Mouse (Mus musculus) embryo, embryonic 11.5 days (tissue): ENCODE measurements around the gene Usmg5.

Source experiments
- DNase-seq: peaks from one replicate; pipeline ENCODE4 v3.0.0-alpha.2; 2012; ENCODE audit warnings: low read depth, low spot score

The Usmg5 gene

GRCm38 (mm10) chr19:47057684-47058083 lies 32.8 kb downstream of the Usmg5 start:
- DNase-seq = no peak

GRCm38 (mm10) chr19:47053471-47053870 lies 37.0 kb downstream of the Usmg5 start:
- no peak for DNase-seq

DNA sequence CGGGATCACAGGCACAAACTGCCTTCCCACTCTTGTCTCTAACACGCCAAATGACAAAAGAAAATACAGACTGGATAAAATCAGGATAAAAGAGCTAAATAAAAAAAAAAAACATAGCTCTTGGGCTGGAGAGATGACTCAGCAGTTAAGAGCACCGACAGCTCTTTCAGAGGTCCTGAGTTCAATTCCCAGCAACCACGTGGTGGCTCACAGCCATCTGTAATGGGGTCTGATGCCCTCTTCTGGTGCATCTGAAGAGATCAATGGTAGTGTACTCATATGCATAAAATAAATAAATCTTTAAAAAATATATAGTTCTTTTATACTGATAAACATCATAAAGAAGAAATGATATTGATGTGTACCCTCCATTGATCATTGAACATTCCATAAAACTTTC lies 37.5 kb downstream of the Usmg5 start:
- DNase-seq = no peak

- peak; percentile 78 for DNase-seq
Observed at GRCm38 (mm10) chr19:47050271-47051032, 40.0 kb downstream of the Usmg5 start, which contains the start of gene Pcgf6. Gene Pcgf6 (minus strand): TSS chr19:47050906.

GRCm38 (mm10) chr19:47049840-47050239 lies 40.6 kb downstream of the Usmg5 start:
- DNase-seq = no peak

DNA sequence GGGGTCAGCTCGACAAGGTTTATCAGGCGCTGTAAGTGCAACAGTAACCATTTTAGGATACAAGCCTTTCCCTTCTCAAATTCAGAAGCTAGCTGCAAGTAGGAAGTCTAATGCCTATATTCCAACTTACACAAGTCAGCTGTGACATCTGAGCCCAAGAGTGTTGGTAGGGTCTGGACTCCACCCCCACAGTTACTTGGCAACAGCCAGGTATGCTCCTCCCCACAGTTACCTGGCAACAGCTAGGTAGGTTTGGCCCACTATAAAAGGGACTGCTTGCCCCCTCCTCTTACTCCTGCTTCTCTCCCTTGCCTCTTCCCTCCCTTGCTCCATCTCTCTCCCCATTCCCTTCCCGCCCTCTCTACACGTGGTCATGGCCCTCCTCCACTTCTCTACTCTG lies 41.4 kb downstream of the Usmg5 start:
- DNase-seq = no peak

DNA sequence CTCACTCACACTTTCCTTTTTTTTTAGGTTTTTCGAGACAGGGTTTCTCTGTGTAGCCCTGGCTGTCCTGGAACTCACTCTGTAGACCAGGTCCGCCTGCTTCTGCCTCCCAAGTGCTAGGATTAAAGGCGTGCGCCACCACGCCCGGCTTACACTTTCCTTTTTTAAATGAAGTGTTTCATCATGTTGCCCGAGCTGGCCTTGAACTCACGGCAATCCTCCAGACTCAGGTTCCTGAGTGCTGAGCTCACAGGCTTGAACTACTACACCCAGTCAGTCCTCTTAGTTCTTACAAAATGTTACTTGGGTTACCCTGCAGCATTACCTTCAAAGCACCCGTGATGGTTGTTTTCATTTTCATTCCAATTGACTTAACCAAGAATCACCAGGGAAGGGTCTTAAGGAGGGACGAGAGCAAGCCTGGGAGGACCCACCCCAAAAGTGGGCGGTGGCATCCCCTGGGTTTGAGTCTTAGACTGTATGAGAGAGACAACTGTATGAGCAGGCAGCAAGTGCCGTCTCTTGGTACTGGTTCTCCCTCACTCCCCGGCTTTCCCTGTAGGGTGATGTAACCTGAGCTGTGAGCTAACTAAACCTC lies 43.1 kb downstream of the Usmg5 start:
- DNase-seq = no peak

GRCm38 (mm10) chr19:47046343-47046742 lies 44.1 kb downstream of the Usmg5 start:
- no peak for DNase-seq

DNA sequence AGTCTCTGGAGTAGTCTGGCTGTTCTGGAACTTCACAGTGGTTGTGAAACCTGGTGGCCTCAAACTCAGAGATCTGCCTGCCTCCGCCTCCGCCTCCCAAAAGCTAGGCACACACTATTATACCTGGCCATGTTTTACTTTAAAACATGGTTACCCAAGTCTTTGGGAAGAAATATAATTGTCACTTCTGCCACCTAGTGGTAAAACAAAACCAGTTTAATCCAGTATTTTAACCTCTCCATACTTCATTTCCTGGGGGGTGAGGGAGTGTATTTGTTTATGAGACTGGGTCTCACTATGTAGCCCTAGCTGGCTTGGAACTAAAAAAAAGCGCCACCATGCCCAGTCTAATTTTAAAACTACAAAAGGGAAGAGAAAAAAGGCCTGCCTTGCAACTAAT lies 46.8 kb downstream of the Usmg5 start:
- no peak for DNase-seq

DNA sequence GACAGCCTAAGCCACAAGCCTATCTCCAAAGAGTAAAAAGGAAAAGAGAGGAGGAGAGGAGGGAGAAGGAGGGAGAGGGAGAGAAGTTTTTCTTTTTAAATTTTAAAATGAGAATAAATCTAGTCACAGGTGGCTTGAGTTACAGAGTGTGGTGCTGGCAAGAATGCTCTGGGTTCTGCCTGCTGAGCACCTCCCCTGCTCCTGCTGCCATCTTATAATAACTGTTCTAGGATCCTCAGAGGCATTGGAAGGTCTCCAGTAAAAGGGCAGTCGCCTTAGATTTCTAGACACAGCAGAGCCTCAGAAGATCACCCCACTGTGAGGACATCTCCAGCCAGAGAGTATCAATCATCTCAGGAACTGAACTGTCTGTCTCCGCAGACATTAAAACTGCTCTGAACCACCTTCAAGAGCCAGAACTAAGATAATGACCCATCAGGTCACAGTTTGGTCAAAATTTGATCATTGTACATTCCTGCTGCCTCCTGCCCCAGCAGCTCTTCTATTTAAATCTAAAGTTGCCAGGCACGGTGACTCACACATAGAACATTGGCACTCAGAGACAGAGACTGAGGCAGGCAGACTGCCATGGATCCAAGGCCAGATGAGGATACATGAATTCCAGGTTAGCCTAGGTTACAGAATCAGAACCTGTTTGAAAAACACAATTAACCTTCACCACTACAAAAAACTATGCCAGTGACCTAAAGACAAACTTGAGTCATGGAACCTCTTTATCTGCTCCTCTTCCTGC lies 49.5 kb downstream of the Usmg5 start:
- DNase-seq = no peak

GRCm38 (mm10) chr19:47036596-47036995 lies 53.9 kb downstream of the Usmg5 start:
- no peak for DNase-seq

DNA sequence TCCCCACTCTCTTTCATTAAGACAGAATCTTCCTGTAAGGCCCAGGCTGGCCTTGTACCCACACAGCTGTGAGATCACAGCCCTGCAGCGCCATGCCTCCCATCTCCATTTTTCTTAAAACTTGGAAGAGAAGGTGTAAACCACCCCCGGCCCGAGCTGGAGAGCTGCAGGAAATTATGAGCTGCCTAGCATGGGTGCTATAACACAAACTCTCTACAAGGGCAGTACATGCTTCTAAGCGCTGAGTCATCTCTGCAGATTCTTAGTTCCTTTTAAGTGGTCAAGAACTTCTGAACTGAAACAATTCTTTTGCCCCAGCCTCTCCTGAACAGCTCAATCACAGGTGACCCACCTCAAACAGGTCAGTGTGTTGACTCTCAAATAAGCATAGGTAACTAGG lies 55.5 kb downstream of the Usmg5 start:
- DNase-seq = no peak
